Mouse (Mus musculus) megakaryocyte, adult 5-6 weeks (primary cell): Measurements from ENCODE around the gene Atg2a. TPM values are rescaled to one million over a fixed set of nuclear protein-coding genes. Genes with fewer than 3 reads are reported as not detected.

ENCODE experiments used
- ATAC-seq: 2 replicates; pipeline ENCODE4 v1.8.0; 2016; ENCODE audit warnings: mild to moderate bottlenecking, inconsistent platforms; ENCODE audit not compliant: poor library complexity, severe bottlenecking
- total RNA-seq, 2 experiments: library from RNA; stranded (forward) in 1 of 2; stranded (reverse) in 1 of 2; fragments of 153-499, 151-499 nt in 1 of 2; fragments of 221-1000, 200-1000 nt in 1 of 2; gene quantifications; 2 replicates each; pipeline versions ENCODE4 v1.2.3 to v1.2.4; 2015 to 2017

Gene Atg2a
- total RNA-seq, 2 experiments from 2014 or later, result 8.5 to 10.1 TPM

GRCm38 (mm10) chr19:6245806-6246205 is 4.3 kb downstream of the Atg2a start:
- no peak for ATAC-seq

- ATAC-seq, result no peak
Observed at GRCm38 (mm10) chr19:6247526-6248300, 6.2 kb downstream of the Atg2a start.

DNA sequence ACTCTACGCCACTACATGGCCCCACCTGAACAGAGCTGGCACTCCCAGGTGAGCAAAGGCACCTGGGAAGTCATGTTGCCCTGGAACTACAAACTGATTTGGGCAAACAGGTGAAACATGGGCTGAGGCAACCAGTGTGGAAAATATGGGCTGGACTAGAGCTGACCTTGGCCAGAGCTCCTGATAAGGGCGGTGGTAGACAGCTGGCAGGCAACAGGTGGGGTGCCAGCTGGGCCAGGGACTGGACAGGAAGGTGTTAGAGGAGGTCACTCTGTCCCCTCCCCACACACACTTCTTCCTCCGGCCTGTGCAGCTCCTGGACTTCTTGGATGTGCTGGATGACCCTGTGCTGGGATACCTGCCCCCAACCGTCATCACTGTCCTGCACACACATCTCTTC is 11.6 kb downstream of the Atg2a start:
- ATAC-seq, result no peak

- peak; percentile 26; the same call in 1 of the 2 replicates for ATAC-seq
Observed at GRCm38 (mm10) chr19:6260428-6260827, 19.0 kb downstream of the Atg2a start.

- ATAC-seq, result no peak
Observed at GRCm38 (mm10) chr19:6260946-6261345, 19.5 kb downstream of the Atg2a start.

- no peak for ATAC-seq
Observed at GRCm38 (mm10) chr19:6261379-6261778, 19.9 kb downstream of the Atg2a start.

DNA sequence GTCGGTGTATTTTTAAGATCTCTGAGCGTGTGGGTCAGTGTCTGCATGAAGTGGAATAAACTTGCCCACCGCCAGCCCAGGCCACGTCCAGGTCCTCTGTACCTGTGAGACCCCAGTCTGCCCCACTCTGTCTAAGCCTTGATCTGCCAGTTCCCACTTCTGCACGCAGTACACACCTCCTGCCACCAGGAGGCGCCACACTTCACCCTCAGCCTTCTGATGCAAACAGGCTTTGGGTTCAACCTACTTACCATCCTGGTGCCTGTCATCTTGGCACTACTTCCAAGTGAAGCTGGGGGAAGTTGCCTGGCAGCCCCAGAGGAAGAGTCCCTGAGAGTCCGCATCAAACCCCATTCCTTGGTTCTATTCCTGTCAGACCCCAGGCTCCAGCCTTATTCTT is 20.8 kb downstream of the Atg2a start:
- ATAC-seq, result peak; percentile 86

DNA sequence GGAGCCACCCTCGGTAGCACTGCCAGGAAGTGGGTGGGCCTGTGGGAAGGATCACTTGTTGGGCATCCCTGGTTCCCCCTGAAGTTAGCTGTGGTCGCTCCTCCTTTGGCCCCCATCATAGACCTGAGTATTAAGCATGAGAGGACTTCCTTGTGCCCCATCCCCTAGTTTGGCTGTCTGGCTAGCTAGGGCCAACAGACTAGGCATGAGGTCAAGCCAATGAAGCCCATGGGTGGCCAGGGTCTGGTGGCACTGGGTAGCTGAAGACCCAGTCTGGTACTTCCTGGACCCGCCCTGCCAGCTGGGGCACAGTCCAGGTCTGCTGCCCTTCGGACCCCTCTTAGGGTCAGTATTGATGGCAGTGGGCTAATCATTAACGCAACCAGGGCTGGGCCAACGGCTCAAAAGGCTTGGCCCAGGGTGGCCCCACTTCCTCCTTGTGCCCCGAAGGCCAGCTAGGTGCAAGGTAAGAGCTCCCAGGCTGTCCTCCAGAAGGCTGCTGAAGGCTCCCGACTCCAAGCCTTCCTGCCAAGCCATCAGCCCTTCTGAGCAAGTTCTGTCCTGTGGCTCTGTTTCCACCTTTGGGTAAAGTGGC is 21.5 kb downstream of the Atg2a start:
- no peak for ATAC-seq

GRCm38 (mm10) chr19:6264200-6264599 is 22.7 kb downstream of the Atg2a start:
- ATAC-seq, result no peak

DNA sequence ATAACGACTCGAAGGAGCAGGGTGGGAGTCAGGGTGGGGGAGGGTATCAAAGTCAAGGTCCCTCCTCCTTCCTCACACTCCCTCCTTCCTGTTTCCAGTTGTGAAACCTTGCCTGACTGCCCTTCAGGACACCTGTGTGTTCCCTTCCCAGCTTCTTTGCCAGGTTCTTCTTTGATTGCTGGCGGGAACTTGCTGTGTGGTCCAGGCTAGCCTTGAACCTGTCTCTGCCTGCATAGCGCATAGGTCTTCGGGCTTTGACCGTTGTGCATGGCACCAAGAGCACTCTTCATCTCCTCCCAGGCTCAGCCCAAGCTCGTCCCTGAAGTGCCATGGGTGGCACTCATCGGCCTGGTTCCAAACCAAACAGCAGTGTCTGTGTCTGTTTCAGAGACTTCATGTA is 23.5 kb downstream of the Atg2a start:
- ATAC-seq, result no peak

DNA sequence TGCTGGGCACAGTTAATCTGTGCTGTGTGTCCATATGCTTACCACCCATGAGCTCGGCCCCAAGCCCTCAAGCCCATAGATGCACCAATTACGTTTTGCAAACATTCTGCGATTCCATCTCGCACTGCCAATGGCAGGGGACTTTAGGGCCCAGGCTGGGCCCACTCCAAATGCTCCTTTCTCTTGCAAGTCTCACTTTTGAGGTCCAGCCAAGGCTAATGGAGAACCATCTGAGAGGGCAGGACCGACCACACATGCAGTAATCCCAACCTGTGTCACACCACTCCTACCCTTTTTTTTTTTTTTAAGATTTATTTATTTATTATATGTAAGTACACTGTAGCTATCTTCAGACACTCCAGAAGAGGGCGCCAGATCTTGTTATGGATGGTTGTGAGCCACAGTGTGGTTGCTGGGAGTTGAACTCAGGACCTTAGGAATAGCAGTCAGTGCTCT is 24.3 kb downstream of the Atg2a start:
- ATAC-seq, result no peak

DNA sequence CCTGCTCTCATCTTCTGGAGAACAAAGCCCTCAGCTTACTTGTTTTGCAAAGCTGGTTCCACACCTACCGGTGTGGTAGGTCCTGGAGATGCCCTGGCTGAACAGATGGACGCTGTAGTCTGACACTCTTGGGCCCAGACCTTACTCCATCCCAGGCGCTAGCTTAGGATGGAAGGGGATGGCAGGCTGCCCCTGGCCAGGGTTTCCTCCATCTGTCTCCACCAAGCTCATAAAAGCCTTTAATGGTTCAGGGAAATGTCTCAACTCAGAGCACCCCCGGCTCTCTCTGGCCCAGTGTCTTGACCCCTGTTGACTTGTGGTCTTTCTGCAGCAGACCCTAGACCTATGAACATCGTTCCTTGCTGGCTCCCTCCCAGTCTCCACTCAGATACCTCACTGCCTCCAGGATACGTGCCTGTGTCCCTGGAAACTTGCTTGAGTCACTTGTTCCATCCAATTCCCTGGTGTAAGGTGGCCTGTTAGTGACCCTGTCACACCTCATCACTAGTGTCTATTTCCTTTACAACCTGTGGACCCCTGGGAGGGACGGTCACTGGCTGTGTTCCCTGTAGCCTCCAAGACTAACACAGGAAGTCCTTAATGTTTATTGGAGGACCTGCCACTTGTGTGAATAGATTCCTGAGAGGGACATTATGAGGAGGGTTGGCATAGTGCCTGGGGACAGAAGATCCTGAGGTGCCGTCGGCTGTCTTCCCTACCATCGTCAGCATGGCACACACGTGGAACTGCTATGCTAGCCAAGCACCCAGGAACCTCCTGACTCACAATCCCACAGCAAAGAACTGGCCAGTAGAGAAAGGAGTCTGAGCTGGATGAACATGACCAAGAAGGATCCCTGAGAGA is 26.1 kb downstream of the Atg2a start:
- 0 out of 2 replicates have a peak, but pooled peaks have one; percentile 2 for ATAC-seq

DNA sequence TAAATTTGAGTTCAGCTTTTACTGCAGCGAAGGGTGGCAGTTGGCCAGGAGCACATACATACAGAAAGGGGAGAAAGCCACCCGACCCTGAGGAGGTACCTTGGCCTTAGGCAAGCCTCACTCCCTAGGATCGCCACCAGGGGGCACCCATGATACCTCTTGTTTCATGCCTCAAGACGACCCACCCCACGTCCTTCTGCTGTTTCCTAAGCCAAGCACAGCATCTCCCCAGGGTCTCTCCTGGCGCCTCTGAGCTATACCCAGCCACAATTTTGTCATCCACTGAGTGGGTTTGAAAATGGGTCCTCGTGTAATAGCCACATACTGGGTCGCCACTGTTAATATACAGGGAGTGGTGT is 26.7 kb downstream of the Atg2a start:
- peak; percentile 88 for ATAC-seq

GRCm38 (mm10) chr19:6268670-6269132 is 27.2 kb downstream of the Atg2a start:
- ATAC-seq, result peak; percentile 70

DNA sequence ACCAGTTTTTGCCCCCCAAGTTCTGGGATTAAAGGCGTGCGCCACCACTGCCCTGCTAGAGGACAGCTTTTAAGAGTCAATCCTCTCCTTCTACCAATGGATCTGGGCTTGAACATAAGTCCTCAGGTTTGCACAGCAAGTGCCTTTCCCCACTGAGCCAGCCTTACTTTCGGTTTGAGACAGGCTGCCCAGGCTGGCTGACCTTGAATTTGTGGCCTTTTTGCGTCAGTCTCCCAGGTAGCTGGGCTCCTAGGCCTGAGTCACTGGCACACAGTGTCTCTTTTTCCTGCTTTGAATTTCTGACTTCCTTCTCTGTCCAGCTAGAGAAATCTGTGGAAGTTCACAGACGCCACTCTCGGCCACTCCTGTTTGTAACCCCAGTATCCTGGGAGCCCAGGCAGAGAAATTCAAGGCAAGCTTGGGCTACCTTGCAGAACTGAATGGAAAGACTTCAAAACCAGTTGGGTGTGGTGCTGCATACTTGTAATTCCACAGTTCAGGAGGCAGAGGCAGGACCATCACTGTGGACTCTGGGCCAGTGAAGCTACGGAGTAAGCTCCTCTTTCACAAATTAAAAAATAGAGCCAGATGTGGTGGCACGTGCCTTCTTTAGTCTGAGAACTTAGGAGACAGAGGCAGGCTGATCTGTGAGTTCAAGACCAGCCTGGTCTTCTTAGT is 28.5 kb downstream of the Atg2a start:
- no peak for ATAC-seq

DNA sequence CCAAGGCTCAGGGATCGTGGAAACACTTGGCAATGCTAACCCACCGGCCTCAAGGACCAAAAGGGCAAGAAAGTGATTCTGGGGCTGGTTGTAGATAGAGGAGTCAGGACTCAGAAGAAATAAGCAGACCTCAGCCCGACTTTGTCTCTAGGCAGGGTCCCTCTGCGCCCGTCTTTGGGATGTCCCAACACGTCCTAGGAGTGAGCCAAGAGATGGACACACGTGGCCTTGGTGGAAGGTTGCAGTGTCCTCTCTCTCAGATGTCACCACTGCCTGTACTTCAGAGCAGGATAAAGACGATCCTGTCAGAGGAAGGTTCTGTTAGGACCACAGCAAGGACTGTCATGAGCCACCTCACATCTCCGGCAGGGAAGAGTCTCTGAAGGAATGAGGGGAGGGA is 29.2 kb downstream of the Atg2a start:
- no peak for ATAC-seq

DNA sequence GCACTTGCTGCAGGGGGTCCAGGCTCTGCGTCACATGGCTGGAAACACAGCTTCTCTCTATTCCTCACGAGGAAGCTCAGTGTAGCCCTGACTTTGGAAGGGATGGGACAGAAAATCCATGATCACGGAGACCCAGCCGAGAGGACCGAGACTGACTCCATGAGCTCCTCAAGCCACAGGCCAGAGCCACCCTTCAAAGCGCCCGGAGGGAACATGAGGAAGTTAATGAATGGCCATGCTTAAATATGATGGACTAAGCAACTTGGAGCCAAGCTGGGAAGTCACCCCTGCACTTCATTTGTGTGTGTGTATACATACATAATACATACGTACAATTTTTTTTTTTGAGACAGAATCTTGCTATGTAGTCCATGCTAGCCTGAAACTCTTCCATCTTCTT is 29.7 kb downstream of the Atg2a start:
- ATAC-seq, result no peak

GRCm38 (mm10) chr19:6272053-6272452 is 30.6 kb downstream of the Atg2a start:
- no peak for ATAC-seq

- no peak for ATAC-seq
Observed at GRCm38 (mm10) chr19:6272738-6273137, 31.3 kb downstream of the Atg2a start.

DNA sequence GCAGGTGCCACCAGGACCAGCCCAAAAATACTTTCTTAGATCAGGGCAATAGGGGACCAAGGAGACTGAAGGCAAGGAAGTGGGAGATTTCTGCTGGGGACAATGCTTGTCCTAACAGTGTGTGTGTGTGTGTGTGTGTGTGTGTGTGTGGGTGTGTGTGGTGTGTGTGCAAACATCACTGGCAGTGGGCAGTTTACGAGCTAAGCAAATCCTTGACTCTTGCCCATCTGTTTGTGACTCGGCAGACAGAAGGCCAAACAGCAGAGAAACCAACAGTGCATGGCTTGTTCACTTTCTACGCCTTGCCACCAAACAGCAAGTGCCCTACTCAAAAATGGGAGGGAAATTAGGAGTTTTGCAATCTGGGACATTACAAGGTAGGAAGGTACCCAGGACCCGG is 32.1 kb downstream of the Atg2a start:
- ATAC-seq, result no peak
